Mouse (Mus musculus) embryo, embryonic 11 days (tissue): ENCODE measurements at regions not wholly inside any gene's neighbourhood (a gene's known extent, or its start where the extent isn't known, plus 50 kb on each side); places are given as distances from the start of the nearest gene placed in this dataset.
A peak's percentile ranks its signal among the peaks of the same experiment; 100 is the strongest.
"Not testable (repeated sequence)": the region's sequence is repeated elsewhere in the genome, so short reads cannot be mapped to it uniquely, and the experiment has no call there.

ENCODE experiments used
- DNase-seq: peaks from one replicate; pipeline ENCODE4 v3.0.0-alpha.2; 2015

DNA sequence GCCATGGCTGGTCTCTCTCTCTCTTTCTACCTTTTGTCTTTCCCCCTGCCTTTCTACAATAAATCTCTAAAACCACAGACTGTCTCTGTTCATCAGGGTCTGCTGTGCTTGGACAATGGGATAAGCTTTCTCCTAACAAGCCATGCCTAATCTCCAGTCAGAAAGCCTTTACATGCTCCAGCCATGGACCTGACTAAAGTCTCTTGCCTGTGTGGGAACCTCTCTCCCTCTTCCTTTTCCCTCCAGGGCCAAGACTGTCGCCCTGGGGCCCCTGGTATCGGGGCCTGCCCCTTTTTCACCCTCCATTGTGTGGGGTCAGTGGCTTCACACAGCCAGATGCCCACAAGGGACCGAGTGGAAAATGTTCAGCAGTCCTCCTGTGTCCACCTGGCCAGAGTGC lies 1151.3 kb upstream of the Prmt6 start:
- no peak for DNase-seq

DNA sequence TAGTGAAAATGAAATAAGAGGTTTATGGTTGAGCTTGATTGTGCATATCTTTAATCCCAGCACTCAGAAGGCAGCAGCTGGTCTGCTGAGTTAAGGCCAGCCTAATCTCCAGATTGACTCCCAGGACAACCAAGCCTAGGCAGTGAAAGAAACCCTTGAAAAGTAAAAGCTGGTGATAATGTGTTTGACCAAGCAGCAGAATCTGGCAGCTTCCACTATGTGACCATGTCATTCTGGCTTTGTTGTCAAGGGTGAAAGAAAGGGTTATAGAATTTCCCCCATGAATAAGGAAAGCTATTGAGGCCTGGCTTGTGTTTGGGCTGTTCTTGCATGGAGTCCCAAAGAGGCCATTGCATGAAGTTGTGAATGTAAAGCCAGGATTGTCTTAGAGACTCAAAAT lies 1142.3 kb upstream of the Prmt6 start:
- peak; percentile 1 for DNase-seq

DNA sequence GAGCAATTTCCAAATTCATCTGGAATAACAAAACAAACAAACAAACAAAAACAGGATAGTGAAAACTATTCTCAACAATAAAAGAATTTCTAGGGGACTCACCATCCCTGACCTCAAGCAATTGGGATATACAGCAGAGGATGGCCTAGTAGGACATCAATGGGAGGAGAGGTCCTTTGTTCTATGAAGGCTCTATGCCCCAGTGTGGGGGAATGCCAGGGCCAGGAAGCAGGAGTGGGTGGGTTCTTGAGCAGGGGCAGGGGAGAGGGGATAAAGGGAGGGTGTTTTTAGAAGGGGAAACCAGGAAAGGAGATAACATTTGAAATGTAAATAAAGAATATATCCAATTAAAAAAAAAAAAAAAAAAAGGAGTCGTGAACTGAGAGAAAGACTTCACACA lies 1141.9 kb upstream of the Prmt6 start:
- not testable (repeated sequence) for DNase-seq

DNA sequence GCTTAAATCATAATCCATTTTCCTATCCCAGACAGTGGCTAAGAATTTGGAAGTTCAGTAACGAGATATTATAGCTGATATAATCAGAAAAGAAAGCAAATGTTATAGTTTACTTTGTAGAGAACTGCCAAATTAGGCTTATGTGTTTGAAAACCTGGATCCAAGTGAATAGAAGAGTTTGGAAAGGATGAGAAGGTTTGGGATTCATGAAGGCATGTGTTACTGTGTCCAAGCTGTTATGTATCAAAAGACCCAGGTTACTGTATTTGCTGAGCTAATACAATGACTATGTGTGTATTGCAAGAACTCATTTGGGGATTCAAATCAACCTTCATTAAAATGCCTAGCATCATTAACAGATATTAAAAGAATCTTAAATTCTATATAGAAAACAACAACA lies 1135.9 kb upstream of the Prmt6 start:
- no peak for DNase-seq

DNA sequence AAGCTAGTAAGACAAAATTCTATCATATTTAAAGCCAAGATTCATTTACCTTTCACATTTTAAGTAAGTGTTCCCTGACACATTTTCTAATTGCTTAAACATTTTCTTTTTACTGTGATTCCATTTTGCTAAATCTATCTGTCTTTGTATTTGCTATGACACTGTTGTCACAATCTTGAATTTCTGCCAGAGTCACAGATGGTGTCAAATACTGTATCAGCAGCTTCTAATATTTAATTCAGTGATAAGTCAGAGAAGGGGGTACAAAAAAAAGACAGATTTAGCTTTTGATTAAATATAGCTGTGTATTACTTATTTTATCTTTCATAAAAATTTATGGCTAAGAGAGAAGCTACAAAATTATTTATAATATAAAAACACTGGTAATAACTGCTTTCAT lies 1135.5 kb upstream of the Prmt6 start:
- DNase-seq = no peak

DNA sequence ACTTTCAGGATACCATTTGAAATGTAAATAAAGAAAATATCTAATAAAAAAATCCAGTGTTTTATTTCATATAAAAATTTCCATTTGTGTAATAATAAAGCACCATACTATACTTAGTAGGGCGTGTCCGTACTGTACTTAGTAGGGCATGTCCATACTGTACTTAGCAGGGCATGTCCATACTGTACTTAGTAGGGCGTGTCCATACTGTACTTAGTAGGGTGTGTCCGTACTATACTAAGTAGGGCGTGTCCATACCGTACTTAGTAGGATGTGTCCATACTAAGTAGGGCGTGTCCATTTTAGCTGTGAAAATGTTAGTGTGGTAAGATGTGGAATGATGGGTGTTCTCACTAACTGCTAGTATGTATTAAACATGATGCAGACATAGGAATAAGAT lies 1134.8 kb upstream of the Prmt6 start:
- no peak for DNase-seq

DNA sequence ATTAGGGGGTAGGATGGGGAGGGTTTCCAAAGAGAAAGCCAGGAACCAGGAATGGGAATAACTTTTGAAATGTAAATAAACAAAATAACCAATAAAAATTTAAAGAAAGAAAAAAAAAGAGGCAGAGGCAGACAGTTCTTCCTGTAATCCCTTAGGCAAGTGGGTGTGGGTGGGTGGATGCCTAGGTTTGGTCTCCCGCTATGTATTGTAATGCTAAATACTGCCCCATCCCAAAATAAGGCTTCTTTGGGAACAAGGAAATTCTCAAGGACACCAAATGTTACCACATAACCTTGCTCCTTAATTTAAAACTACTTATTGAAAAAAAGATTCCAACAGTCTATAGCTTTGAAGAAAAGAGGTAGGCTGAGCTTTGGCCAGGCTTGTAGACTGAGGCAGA lies 1120.5 kb upstream of the Prmt6 start:
- DNase-seq = no peak

DNA sequence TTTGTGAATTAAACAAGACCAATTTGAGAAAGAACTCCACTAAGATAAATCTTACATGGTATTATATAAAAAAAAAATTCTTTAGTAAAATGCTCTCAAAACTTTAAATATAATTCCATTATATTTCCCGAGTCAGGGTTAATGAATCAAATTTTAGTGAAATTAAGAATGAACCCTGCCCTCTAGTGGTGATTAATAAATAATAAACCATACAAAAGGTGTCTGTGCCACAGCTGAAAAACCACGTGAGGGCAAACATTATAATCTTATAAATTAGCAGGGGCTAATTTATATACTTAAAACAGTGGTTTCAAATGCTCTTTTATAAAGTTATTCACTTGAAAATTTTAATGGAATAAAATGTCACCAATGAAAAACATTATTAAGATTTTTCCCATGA lies 1087.4 kb upstream of the Prmt6 start:
- peak; percentile 21 for DNase-seq

DNA sequence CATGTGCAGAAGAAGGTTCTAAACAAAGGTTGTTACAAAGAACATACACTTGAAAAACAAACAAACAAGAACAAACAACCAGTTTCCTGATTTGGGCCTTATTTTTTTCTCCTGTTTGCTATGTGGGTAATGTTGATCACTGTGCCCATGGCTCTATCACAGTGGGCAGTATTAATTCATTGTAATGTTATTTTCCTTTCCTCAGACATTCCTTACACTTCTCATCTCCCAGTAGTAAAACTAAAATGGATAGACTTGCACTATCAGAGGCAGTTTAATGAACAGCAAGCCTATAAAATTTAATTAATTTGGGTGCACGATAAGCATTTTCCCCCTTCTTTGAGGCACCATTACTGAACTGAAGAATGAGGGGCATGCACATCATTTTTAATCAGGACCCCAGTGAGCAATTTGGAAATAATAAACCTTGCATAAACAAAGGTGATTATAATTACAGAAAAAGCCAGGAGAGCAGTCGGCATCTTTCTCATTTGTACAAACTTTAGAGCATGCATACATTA lies 1040.3 kb upstream of the Prmt6 start:
- no peak for DNase-seq

DNA sequence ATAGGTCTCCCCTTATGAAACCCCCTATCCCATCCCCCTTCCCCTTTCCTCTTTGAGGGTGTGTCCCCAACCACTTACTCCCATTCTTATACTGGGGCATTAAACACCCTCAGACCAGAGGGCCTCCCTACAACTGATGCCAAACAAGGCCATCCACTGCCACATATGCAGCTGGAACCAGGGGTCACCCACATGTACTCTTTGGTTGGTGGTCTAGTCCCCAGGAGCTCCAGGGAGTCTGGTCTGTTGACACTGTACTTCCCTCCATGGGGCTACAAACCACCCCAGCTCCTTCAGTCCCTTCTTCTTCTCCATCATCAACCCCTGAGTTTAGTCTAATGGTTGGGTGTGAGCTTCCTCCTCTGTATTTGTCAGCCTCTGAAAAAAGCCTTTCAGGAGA lies 1030.8 kb upstream of the Prmt6 start:
- no peak for DNase-seq
